Mouse (Mus musculus) brain, embryonic 14.5 days (tissue): Measurements from ENCODE around the gene Tal1.

ENCODE experiments used
- CTCF ChIP-seq: fragments of 200-500 bp; IDR thresholded peaks from 2 replicates; pipeline ENCODE4 v1.5.1; 2012; ENCODE audit warnings: inconsistent platforms, mild to moderate bottlenecking, moderate library complexity, borderline replicate concordance; ENCODE audit not compliant: insufficient read depth, insufficient read length; ENCODE audit errors: extremely low read depth
- POLR2A ChIP-seq: fragments of 200-500 bp; IDR thresholded peaks from 2 replicates; pipeline ENCODE4 v1.6.1; 2012; ENCODE audit warnings: mild to moderate bottlenecking, inconsistent platforms, borderline replicate concordance; ENCODE audit not compliant: poor library complexity, insufficient read depth, insufficient read length, severe bottlenecking; ENCODE audit errors: extremely low read depth

DNA sequence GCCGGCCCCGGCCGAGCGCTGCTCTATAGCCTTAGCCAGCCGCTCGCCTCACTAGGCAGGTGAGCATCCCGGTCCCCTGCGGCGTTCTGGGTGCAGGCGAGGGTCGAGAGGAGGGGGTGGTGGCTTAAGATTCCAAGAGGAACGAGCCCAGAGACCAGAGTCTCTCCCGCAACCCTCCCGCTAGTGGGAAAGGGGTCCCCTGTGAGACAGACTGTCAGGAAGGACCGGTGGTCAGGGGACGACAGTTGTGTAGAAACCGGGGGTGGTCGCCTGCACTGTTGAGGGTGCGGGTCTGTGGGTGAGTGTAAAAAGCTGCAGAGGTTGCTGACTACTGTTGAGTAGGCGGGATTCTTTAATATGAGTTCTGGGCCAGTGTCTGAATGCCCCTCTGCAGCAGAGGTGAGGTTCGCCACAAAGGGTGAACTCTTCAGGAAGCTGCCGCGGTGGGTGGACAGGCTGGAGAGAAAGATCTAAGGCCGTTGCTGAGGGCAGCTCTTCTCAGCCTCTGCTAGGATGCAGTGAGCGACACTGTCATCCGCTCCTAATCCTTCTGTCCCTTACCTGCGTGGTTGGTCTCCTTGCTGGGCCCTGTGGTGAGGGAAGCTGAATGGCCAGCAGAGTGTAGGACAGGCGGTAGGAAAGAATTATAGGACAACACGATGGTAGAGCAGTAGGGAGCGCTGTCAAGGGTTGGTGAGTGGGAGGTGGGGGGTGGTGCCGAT is 7.5 kb downstream of the Tal1 start:
- TF ChIP-seq CTCF = no peak
- TF ChIP-seq POLR2A = no peak
